Mouse (Mus musculus): ENCODE measurements around the gene Top2a.

The Top2a gene

GRCm38 (mm10) chr11:98950484-98950883 lies 73.5 kb downstream of the Top2a start:
- DNase-seq (ENCODE audit: low read depth in 1 of 2, low spot score in 2 of 2): no peak

- no peak for DNase-seq (ENCODE audit: low read depth in 1 of 2, low spot score in 2 of 2)
Observed at GRCm38 (mm10) chr11:98949958-98950460, 74.0 kb downstream of the Top2a start.

GRCm38 (mm10) chr11:98949242-98949957 lies 74.6 kb downstream of the Top2a start:
- no peak for DNase-seq (ENCODE audit: low read depth in 1 of 2, low spot score in 2 of 2)

DNA sequence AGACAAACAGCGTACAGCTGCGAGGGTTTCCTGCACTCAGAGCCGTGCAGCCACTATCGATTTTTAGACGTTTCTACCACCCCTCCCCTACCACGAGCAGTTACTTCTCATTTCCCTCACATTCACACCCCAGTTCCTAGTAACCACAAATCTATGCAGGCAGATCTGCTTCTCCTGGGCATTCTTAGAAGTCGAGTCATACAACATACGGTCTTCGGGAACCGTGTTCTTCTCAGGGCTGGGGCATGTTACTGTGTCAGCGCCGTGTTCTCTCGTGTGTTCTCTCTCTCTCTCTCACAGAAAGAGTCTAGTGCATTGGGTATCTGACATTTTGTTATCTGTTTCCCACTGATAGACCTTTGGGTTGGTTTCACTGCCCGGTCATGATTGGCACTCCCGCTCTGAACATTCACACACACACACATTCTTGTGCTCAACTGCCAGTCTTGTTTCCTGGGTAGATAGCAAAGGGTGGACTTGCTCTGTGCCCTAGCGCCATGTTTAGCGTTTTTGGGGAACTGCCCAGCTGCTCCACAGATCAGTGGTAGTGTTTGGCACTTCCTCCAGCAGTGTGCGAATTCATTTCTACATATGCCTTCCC lies 75.9 kb downstream of the Top2a start:
- no peak for DNase-seq (ENCODE audit: low read depth in 1 of 2, low spot score in 2 of 2)

- no peak for DNase-seq (ENCODE audit: low read depth in 1 of 2, low spot score in 2 of 2)
Observed at GRCm38 (mm10) chr11:98945605-98945977, 78.4 kb downstream of the Top2a start.

DNA sequence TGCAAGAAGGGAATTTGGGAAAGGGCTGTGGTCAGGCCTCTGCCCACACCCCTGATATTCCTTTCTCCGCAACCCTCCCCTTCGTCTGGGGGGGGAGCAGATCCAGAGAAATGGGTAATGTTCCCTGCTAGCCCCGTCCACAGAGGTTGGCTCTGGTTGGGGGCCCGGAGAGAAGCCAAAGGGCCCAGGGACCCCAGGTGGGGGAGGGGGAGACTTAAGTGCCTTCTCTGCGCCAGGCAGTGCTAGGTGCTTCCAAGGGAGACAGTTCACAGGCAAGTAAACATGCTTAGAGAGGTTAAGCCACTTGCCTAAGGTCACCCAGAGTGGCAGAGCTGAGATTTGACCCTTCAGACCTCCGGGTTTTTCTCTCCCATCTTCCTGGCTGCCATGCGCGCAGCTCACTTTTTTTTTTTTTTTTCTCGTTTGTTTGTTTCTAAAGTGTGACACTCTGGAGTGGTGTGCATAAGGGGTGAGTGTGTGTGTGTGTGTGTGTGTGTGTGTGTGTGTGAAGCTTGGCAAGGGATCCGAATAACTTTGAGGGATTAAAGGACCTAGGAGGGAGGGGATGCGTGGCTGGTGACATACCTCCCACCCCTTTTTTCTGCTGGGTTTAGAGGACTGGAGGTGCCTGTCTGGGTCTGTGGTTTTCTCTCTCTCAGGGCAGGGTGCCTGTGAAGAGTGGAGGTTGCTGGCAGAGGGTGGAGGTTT lies 78.9 kb downstream of the Top2a start:
- no peak for DNase-seq (ENCODE audit: low read depth in 1 of 2, low spot score in 2 of 2)

DNA sequence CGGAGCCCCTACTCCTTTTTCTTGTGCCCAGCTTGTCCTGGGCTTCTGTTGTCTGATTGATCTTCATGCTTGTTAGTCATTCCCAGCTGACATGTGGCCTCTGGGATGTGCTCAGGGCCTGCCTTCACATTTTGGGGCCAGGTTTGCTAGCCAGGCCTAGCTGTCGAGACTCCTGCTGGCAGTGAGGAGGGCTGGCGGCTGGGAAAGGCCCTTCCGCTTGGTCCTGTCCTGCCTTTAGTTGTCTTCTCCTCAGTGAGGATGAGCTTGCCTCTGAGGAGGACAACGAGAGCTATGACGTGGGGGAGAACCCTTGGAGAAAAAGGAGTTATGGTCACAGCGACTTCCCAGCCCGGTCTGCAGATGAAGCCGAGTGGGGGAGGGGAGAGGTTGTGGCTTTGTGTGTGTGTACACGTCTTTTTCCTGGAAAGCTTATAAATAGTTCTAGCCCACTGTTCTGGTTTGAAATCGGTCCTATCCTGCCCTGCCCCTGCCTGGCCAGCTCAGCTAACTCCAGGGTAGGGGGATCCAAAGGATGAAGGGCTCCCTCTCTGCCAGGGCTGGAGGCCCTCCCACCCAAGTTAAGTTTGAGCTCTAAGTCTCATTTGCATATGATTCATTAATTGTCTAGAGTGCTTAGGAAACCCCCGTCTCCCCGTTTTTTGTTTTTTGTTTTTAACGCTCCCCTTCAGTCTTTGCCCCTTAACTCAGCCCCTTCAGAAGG lies 80.1 kb downstream of the Top2a start:
- DNase-seq (ENCODE audit: low read depth in 1 of 2, low spot score in 2 of 2): no peak

All from monocyte, adult 2 months (primary cell).